Mouse (Mus musculus) hindbrain, embryonic 14.5 days (tissue): ENCODE measurements around the gene Ccdc88a. TPM values are rescaled to one million over a fixed set of nuclear protein-coding genes. Genes with fewer than 3 reads are reported as not detected.

Source experiments
- ATAC-seq: fragments of 200-750 bp; cut with Nextera tagmentation; 2 replicates; pipeline ENCODE4 v1.8.0; 2017; ENCODE audit warnings: moderate number of reproducible peaks, mild to moderate bottlenecking, moderate TSS enrichment, moderate library complexity; ENCODE audit not compliant: low FRiP score
- DNase-seq: peaks from one replicate; pipeline ENCODE4 v3.0.0-alpha.2; 2015; ENCODE audit warnings: low spot score
- H3K27ac ChIP-seq: fragments of 300-500 bp; sonication (generic); 2 replicates; pipeline ENCODE4 v1.5.1; 2014; ENCODE audit warnings: mild to moderate bottlenecking, moderate library complexity
- H3K27me3 ChIP-seq: fragments of 300-500 bp; sonication (generic); 2 replicates; pipeline ENCODE4 v1.6.1; 2014; ENCODE audit warnings: mild to moderate bottlenecking, low read length, mixed read lengths; ENCODE audit not compliant: control insufficient read depth, insufficient read depth
- H3K36me3 ChIP-seq: fragments of 300-500 bp; sonication (generic); replicated peaks from 2 replicates; pipeline ENCODE4 v1.6.1; 2014; ENCODE audit not compliant: control insufficient read depth, insufficient read depth
- H3K4me1 ChIP-seq: fragments of 300-500 bp; sonication (generic); replicated peaks from 2 replicates; pipeline ENCODE4 v1.6.1; 2014; ENCODE audit warnings: antibody characterized with exemption, low read length, mixed read lengths; ENCODE audit not compliant: control insufficient read depth, insufficient read depth
- H3K4me2 ChIP-seq: fragments of 300-500 bp; sonication (generic); replicated peaks from 2 replicates; pipeline ENCODE4 v1.6.1; 2014; ENCODE audit warnings: mild to moderate bottlenecking, moderate library complexity
- H3K4me3 ChIP-seq: fragments of 300-500 bp; sonication (generic); replicated peaks from 2 replicates; pipeline ENCODE4 v1.5.1; 2014; ENCODE audit warnings: mild to moderate bottlenecking, low read length
- H3K9ac ChIP-seq: fragments of 300-500 bp; sonication (generic); 2 replicates; pipeline ENCODE4 v1.6.1; 2014
- H3K9me3 ChIP-seq: fragments of 300-500 bp; sonication (generic); 2 replicates; pipeline ENCODE4 v1.6.1; 2016; ENCODE audit warnings: low read length; ENCODE audit not compliant: control insufficient read depth
- WGBS: fragments of 180-500 bp; shearing (Covaris S2); extraction: QIAGEN DNeasy Blood & Tissue Kit; methylation state at CpG from one replicate; pipeline ENCODE4 v1.1.7; 2014; 5-methylcytosine and 5-hydroxymethylcytosine counted together
- polyA plus RNA-seq: library from polyadenylated mRNA; unstranded; fragments of >200 nt; fragmentation: Nextera tagmentation; extraction: Ambion mirVana; gene quantifications from 2 replicates; pipeline ENCODE4 v1.2.1, GENCODE M21; 2014

The Ccdc88a gene
- polyA plus RNA-seq, result 66.8 and 68.2 TPM in 2 replicates

GRCm38 (mm10) chr11:29373396-29374273 is at the start of gene Ccdc88a:
Gene Ccdc88a, plus strand, starts transcription at chr11:29373658.
- Histone ChIP-seq H3K9me3 (no peaks in the 10 kb centered on the region), H3K27me3 (no peaks in the 10 kb centered on the region), H3K36me3 (no peaks in the 10 kb centered on the region), H3K27ac (peak within 1 kb of the TSS; percentile 98), H3K4me3 (peak within 1 kb of the TSS; percentile 93), H3K4me1 (peaks cover 22% of the 10 kb centered on the region; the same call in 1 of the 2 replicates), H3K9ac (peak within 1 kb of the TSS; percentile 97), H3K4me2 (peak within 1 kb of the TSS; percentile 89)
- under 1% methylated on average over 92 of the region's 107 CpGs for WGBS
- DNase-seq, result peak; percentile 97
- peak; percentile 95 for ATAC-seq

GRCm38 (mm10) chr11:29335505-29335904 is 38.0 kb upstream of the Ccdc88a start:
- 77% methylated on average over 2 of the region's 2 CpGs for WGBS
- no peak for ATAC-seq

GRCm38 (mm10) chr11:29341259-29341658 is 32.2 kb upstream of the Ccdc88a start:
- DNase-seq (no peak), ATAC-seq (no peak)
- Histone ChIP-seq H3K36me3 (no peaks in the 10 kb centered on the region), H3K4me3 (no peak overlapping the region), H3K9me3 (no peaks in the 10 kb centered on the region), H3K4me2 (no peak overlapping the region), H3K27ac (no peak overlapping the region), H3K4me1 (no peaks in the 10 kb centered on the region), H3K27me3 (no peaks in the 10 kb centered on the region), H3K9ac (no peak overlapping the region)
- WGBS, result 78% methylated on average over 2 of the region's 2 CpGs

More at GRCm38 (mm10) chr11:29335505-29335904, 38.0 kb upstream of the Ccdc88a start:
- Histone ChIP-seq H3K27ac (no peak overlapping the region), H3K36me3 (no peaks in the 10 kb centered on the region), H3K4me2 (no peak overlapping the region), H3K9ac (no peak overlapping the region), H3K4me1 (no peaks in the 10 kb centered on the region), H3K27me3 (no peaks in the 10 kb centered on the region), H3K4me3 (no peak overlapping the region), H3K9me3 (no peaks in the 10 kb centered on the region)
- DNase-seq, result no peak

- no peaks in the 10 kb centered on the region for H3K36me3 ChIP-seq
- H3K4me1 ChIP-seq, result no peaks in the 10 kb centered on the region
- WGBS, result 81% methylated on average over 4 of the region's 4 CpGs
- no peaks in the 10 kb centered on the region for H3K9me3 ChIP-seq
- no peak overlapping the region for H3K4me2 ChIP-seq
- no peak overlapping the region for H3K27ac ChIP-seq
- no peaks in the 10 kb centered on the region for H3K27me3 ChIP-seq
- ATAC-seq (no peak), DNase-seq (no peak)
- H3K4me3 ChIP-seq, result no peak overlapping the region
- H3K9ac ChIP-seq, result no peak overlapping the region
These were observed 28.4 kb upstream of the Ccdc88a start for GRCm38 (mm10) chr11:29344891-29345657.

- 79% methylated on average over 4 of the region's 4 CpGs for WGBS
- Histone ChIP-seq H3K9me3 (no peaks in the 10 kb centered on the region), H3K9ac (no peak overlapping the region), H3K27me3 (no peaks in the 10 kb centered on the region), H3K4me2 (no peak overlapping the region), H3K27ac (no peak overlapping the region), H3K4me1 (no peaks in the 10 kb centered on the region), H3K4me3 (no peak overlapping the region), H3K36me3 (no peaks in the 10 kb centered on the region)
- ATAC-seq (no peak), DNase-seq (no peak)
These were observed 27.7 kb upstream of the Ccdc88a start for GRCm38 (mm10) chr11:29345673-29346286.

- H3K9me3 ChIP-seq, result no peaks in the 10 kb centered on the region
- H3K9ac ChIP-seq, result no peak overlapping the region
- no peaks in the 10 kb centered on the region for H3K4me1 ChIP-seq
- H3K4me2 ChIP-seq, result no peak overlapping the region
- no peaks in the 10 kb centered on the region for H3K36me3 ChIP-seq
- no peak for ATAC-seq
- no peak overlapping the region for H3K27ac ChIP-seq
- no peak for DNase-seq
- H3K4me3 ChIP-seq, result no peak overlapping the region
- WGBS, result 95% methylated on average over 2 of the region's 2 CpGs
- no peaks in the 10 kb centered on the region for H3K27me3 ChIP-seq
These were observed 22.6 kb upstream of the Ccdc88a start for GRCm38 (mm10) chr11:29350891-29351290.

- no peak overlapping the region for H3K9ac ChIP-seq
- no peak overlapping the region for H3K4me3 ChIP-seq
- no peak overlapping the region for H3K4me2 ChIP-seq
- H3K9me3 ChIP-seq, result no peaks in the 10 kb centered on the region
- H3K36me3 ChIP-seq, result no peaks in the 10 kb centered on the region
- ATAC-seq, result no peak
- no peaks in the 10 kb centered on the region for H3K27me3 ChIP-seq
- WGBS, result 80% methylated on average over 1 of the region's 1 CpGs
- no peak overlapping the region for H3K27ac ChIP-seq
- no peak for DNase-seq
- no peaks in the 10 kb centered on the region for H3K4me1 ChIP-seq
These were observed 21.2 kb upstream of the Ccdc88a start for GRCm38 (mm10) chr11:29352214-29352613.

- H3K4me3 ChIP-seq, result no peak overlapping the region
- no peaks in the 10 kb centered on the region for H3K36me3 ChIP-seq
- H3K9me3 ChIP-seq, result no peaks in the 10 kb centered on the region
- no peak overlapping the region for H3K27ac ChIP-seq
- WGBS, result 89% methylated on average over 1 of the region's 1 CpGs
- ATAC-seq (no peak), DNase-seq (no peak)
- no peaks in the 10 kb centered on the region for H3K27me3 ChIP-seq
- 0 out of 2 replicates have a peak, but pooled peaks cover 3% of the 10 kb centered on the region for H3K4me1 ChIP-seq
- no peak overlapping the region for H3K9ac ChIP-seq
- no peak overlapping the region for H3K4me2 ChIP-seq
These were observed 5.3 kb upstream of the Ccdc88a start for GRCm38 (mm10) chr11:29368161-29368560.

- H3K27ac ChIP-seq, result peak overlapping the region; percentile 98
- DNase-seq (no peak), ATAC-seq (no peak)
- no peaks in the 10 kb centered on the region for H3K27me3 ChIP-seq
- H3K36me3 ChIP-seq, result no peaks in the 10 kb centered on the region
- 3% methylated on average over 11 of the region's 11 CpGs for WGBS
- peak overlapping the region; percentile 97 for H3K9ac ChIP-seq
- H3K4me3 ChIP-seq, result peak overlapping the region; percentile 93
- no peaks in the 10 kb centered on the region for H3K9me3 ChIP-seq
- H3K4me1 ChIP-seq, result peaks cover 19% of the 10 kb centered on the region; the same call in 1 of the 2 replicates
- peak overlapping the region; percentile 44 for H3K4me2 ChIP-seq
These were observed 435 bp upstream of the Ccdc88a start for GRCm38 (mm10) chr11:29373050-29373395.
